Comparison of ENCODE assay signal across 8 mouse cellular contexts in genomic region chr8:88199700-88200601, GRCm38 (mm10). TPM values are rescaled to one million over a fixed set of nuclear protein-coding genes. Genes with fewer than 3 reads are reported as not detected.
A peak's percentile ranks its signal among the peaks of the same experiment; 100 is the strongest.
DNase-seq lines count a peak whose midpoint lies in the region; ATAC-seq and TF ChIP-seq lines count a peak whose summit lies in the region.

No protein-coding gene starts in this region.

- no peak for TF ChIP-seq CTCF in Patski (IDR thresholded peaks at IDR 0.05)

- peak overlapping the region; percentile 94 for H3K9ac ChIP-seq in hindbrain, embryonic 13.5 days

- H3K27me3 ChIP-seq in Patski: peaks cover 3% of the 10 kb centered on the region
- no peaks in the 10 kb centered on the region for H3K27me3 ChIP-seq in hindbrain, embryonic 13.5 days

- H3K27ac ChIP-seq in hindbrain, embryonic 13.5 days: peak overlapping the region; percentile 97

- no peaks in the 10 kb centered on the region for H3K9me3 ChIP-seq in hindbrain, embryonic 13.5 days

- WGBS in hindbrain, embryonic 13.5 days: under 1% methylated on average over 64 of the region's 117 CpGs

- CTCF ChIA-PET in Patski (lab: Charles Lee): no interaction called here

- ATAC-seq in Patski: peak; percentile 48
- peak; percentile 59 for ATAC-seq in hindbrain, embryonic 13.5 days (ENCODE audit: low FRiP score)
- peak; percentile 52 for ATAC-seq in megakaryocyte, adult 5-6 weeks (ENCODE audit: poor library complexity, severe bottlenecking)

- H3K36me3 ChIP-seq in hindbrain, embryonic 13.5 days: no peaks in the 10 kb centered on the region

- POLR2A ChIA-PET in Patski (lab: Charles Lee): no interaction called here

- in situ Hi-C loops in Patski (cut with MboI; ENCODE audit: low pct_unique_long_range_greater_than_20kb): no loop called here

- H3K4me1 ChIP-seq in hindbrain, embryonic 13.5 days (replicated peaks): peaks cover 45% of the 10 kb centered on the region

- peak overlapping the region; percentile 95 for H3K4me3 ChIP-seq in hindbrain, embryonic 13.5 days

- DNase-seq in Patski (ENCODE audit: low read depth, low spot score): no peak
- peak; percentile 65 for DNase-seq in cerebellum, adult 9-10 months
- peak; percentile 25 to 34 for DNase-seq in frontal cortex, postnatal 14 days (ENCODE audit: low spot score in 2 of 2)
- DNase-seq in left cerebral cortex, adult 8-10 months (ENCODE audit: low spot score in 2 of 2): peak; percentile 25 to 47
- DNase-seq in right cerebral cortex, adult 18-20 months: peak; percentile 32
- DNase-seq in urinary bladder, adult 2 months (ENCODE audit: low spot score): peak; percentile 43

- H3K4me2 ChIP-seq in hindbrain, embryonic 13.5 days: peak overlapping the region; percentile 84

RNA-seq across cellular contexts. Expression of gene Tent4b, which starts 0.9 kb away (rescaled TPM):
- polyA plus RNA-seq in Patski (2021): 25.1 TPM
- 9.5 and 9.9 TPM in 2 replicates for polyA plus RNA-seq in hindbrain, embryonic 13.5 days (2015; fragmentation: Nextera tagmentation; extraction: Ambion mirVana)
- 10 to 100 TPM; 35.8 to 39.8 (median 38.2) TPM for total RNA-seq in left cerebral cortex, adult 8-10 months (2022)
- 30.2 and 40.9 TPM in 2 replicates for total RNA-seq in megakaryocyte, adult 5-6 weeks (2015)
- total RNA-seq in megakaryocyte, adult 5-6 weeks (2017): 36.6 and 40.6 TPM in 2 replicates
- 17.6 and 18.9 TPM in 2 replicates for polyA plus RNA-seq in urinary bladder, adult 2 months (2012; rRNA removed)
